Mouse (Mus musculus) CH12.LX (cell line): Measurements from ENCODE around the gene Dlg5. TPM values are rescaled to one million over a fixed set of nuclear protein-coding genes. Genes with fewer than 3 reads are reported as not detected.

Experiments
- DNase-seq: peaks from one replicate; pipeline ENCODE4 v3.0.0-alpha.2; 2013; ENCODE audit errors: extremely low read depth
- H3K27ac ChIP-seq: 2 replicates; pipeline ENCODE4 v1.5.1; 2012; ENCODE audit warnings: low read depth, mild to moderate bottlenecking, control low read depth, moderate library complexity; ENCODE audit not compliant: insufficient read depth
- H3K27me3 ChIP-seq: replicated peaks from 2 replicates; pipeline ENCODE3; 2012; ENCODE audit warnings: inconsistent platforms
- H3K36me3 ChIP-seq, 2 experiments: replicated peaks in 1 of 2; 2 replicates each; pipeline versions ENCODE3 to v1.6.1; 2012; ENCODE audit warnings: inconsistent platforms in 1 of 2, low read length in 1 of 2, mild to moderate bottlenecking in 1 of 2, mixed read lengths in 1 of 2, moderate library complexity in 1 of 2; ENCODE audit not compliant: control insufficient read depth in 1 of 2, insufficient read depth in 1 of 2
- H3K4me1 ChIP-seq, 2 experiments: 2 replicates each; pipeline ENCODE4 v1.6.1; 2012; ENCODE audit warnings: inconsistent platforms in 1 of 2, moderate library complexity in 1 of 2; ENCODE audit not compliant: insufficient read depth in 2 of 2, control insufficient read depth in 1 of 2
- H3K4me2 ChIP-seq: 2 replicates; pipeline ENCODE4 v1.6.1; 2012; ENCODE audit warnings: low read depth, mild to moderate bottlenecking, control low read depth; ENCODE audit not compliant: poor library complexity, insufficient read depth, severe bottlenecking
- H3K4me3 ChIP-seq, 3 experiments: fragments of 150-350 bp in 1 of 3; sonication (generic) in 1 of 3; replicated peaks in 1 of 3; 2 replicates each; pipeline versions ENCODE3 to v1.5.1; 2011 to 2012; ENCODE audit warnings: low read depth in 2 of 3, low read length in 2 of 3, mild to moderate bottlenecking in 2 of 3, moderate library complexity in 2 of 3, control low read depth in 1 of 3, improper control_type of control experiment in 1 of 3, inconsistent platforms in 1 of 3, mixed read lengths in 1 of 3; ENCODE audit not compliant: poor library complexity in 1 of 3
- H3K79me2 ChIP-seq: replicated peaks from 2 replicates; pipeline ENCODE4 v1.6.1; 2012; ENCODE audit warnings: mild to moderate bottlenecking, moderate library complexity; ENCODE audit not compliant: control insufficient read depth, poor library complexity, insufficient read depth, severe bottlenecking; ENCODE audit errors: extremely low read depth
- H3K9ac ChIP-seq: 2 replicates; pipeline ENCODE4 v1.6.1; 2012; ENCODE audit warnings: low read depth, mild to moderate bottlenecking, control low read depth, moderate library complexity; ENCODE audit not compliant: insufficient read depth
- H3K9me3 ChIP-seq: replicated peaks from 2 replicates; pipeline ENCODE3; 2012; ENCODE audit warnings: low read length, inconsistent platforms, mixed read lengths
- BHLHE40 ChIP-seq: IDR thresholded peaks from 2 replicates; pipeline ENCODE4 v1.6.1; 2011; ENCODE audit warnings: mild to moderate bottlenecking, low read depth, low read length, improper control_type of control experiment
- CHD2 ChIP-seq: IDR thresholded peaks from 2 replicates; pipeline ENCODE4 v1.6.1; 2011; ENCODE audit warnings: low read length, improper control_type of control experiment
- CTCF ChIP-seq, 2 experiments: IDR thresholded peaks in 1 of 2; conservative IDR thresholded peaks in 1 of 2; 2 replicates each; pipeline ENCODE4 v1.5.1; 2011 to 2012; ENCODE audit warnings: low read depth in 2 of 2, low read length in 2 of 2, improper control_type of control experiment in 1 of 2, inconsistent platforms in 1 of 2, mild to moderate bottlenecking in 1 of 2, moderate library complexity in 1 of 2
- E2F4 ChIP-seq: IDR thresholded peaks from 2 replicates; pipeline ENCODE4 v1.6.1; 2011; ENCODE audit warnings: low read depth, low read length, improper control_type of control experiment; ENCODE audit not compliant: insufficient replicate concordance
- EP300 ChIP-seq: IDR thresholded peaks from 2 replicates; pipeline ENCODE4 v1.6.1; 2011; ENCODE audit warnings: low read length, improper control_type of control experiment
- ETS1 ChIP-seq: conservative IDR thresholded peaks from 2 replicates; pipeline ENCODE4 v1.6.1; 2012; ENCODE audit warnings: low read depth, mild to moderate bottlenecking, inconsistent platforms, low read length, improper control_type of control experiment, moderate library complexity
- HCFC1 ChIP-seq: IDR thresholded peaks from 2 replicates; pipeline ENCODE4 v1.6.1; 2012; ENCODE audit warnings: low read depth, mild to moderate bottlenecking, inconsistent platforms, low read length, improper control_type of control experiment
- JUND ChIP-seq: conservative IDR thresholded peaks from 2 replicates; pipeline ENCODE4 v1.6.1; 2011; ENCODE audit warnings: low read depth, low read length, improper control_type of control experiment
- KAT2A ChIP-seq: IDR thresholded peaks from 2 replicates; pipeline ENCODE4 v1.6.1; 2012; ENCODE audit warnings: low read length, improper control_type of control experiment, inconsistent platforms; ENCODE audit not compliant: insufficient replicate concordance
- MAX ChIP-seq: IDR thresholded peaks from 2 replicates; pipeline ENCODE4 v1.6.1; 2011; ENCODE audit warnings: low read length, improper control_type of control experiment
- MAZ ChIP-seq: IDR thresholded peaks from 2 replicates; pipeline ENCODE4 v1.6.1; 2012; ENCODE audit warnings: low read depth, mild to moderate bottlenecking, inconsistent platforms, low read length, improper control_type of control experiment, moderate library complexity
- MXI1 ChIP-seq: IDR thresholded peaks from 2 replicates; pipeline ENCODE4 v1.6.1; 2011; ENCODE audit warnings: mild to moderate bottlenecking, low read depth, low read length, improper control_type of control experiment
- NELFE ChIP-seq: IDR thresholded peaks from 2 replicates; pipeline ENCODE4 v1.6.1; 2011; ENCODE audit warnings: low read depth, low read length, improper control_type of control experiment
- NRF1 ChIP-seq: IDR thresholded peaks from 2 replicates; pipeline ENCODE4 v1.6.1; 2014; ENCODE audit warnings: low read depth, mild to moderate bottlenecking, inconsistent platforms, low read length, improper control_type of control experiment, moderate library complexity
- POLR2A ChIP-seq: IDR thresholded peaks from 2 replicates; pipeline ENCODE4 v1.6.1; 2011; ENCODE audit warnings: low read depth, mild to moderate bottlenecking, improper control_type of control experiment, low read length
- POLR2AphosphoS2 ChIP-seq: IDR thresholded peaks from 2 replicates; pipeline ENCODE4 v1.6.1; 2011; ENCODE audit warnings: low read depth, low read length, improper control_type of control experiment
- RAD21 ChIP-seq: IDR thresholded peaks from 2 replicates; pipeline ENCODE4 v1.6.1; 2011; ENCODE audit warnings: low read depth, mild to moderate bottlenecking, low read length, improper control_type of control experiment, moderate library complexity
- RCOR1 ChIP-seq: conservative IDR thresholded peaks from 2 replicates; pipeline ENCODE4 v1.6.1; 2012; ENCODE audit warnings: low read depth, mild to moderate bottlenecking, inconsistent platforms, low read length, improper control_type of control experiment
- SIN3A ChIP-seq: IDR thresholded peaks from 2 replicates; pipeline ENCODE4 v1.6.1; 2012; ENCODE audit warnings: low read length, improper control_type of control experiment, inconsistent platforms
- TCF12 ChIP-seq: IDR thresholded peaks from 2 replicates; pipeline ENCODE4 v1.6.1; 2014; ENCODE audit warnings: low read depth, mild to moderate bottlenecking, inconsistent platforms, low read length, improper control_type of control experiment
- UBTF ChIP-seq: IDR thresholded peaks from 2 replicates; pipeline ENCODE4 v1.6.1; 2012; ENCODE audit warnings: low read depth, mild to moderate bottlenecking, inconsistent platforms, low read length, improper control_type of control experiment, moderate library complexity
- USF1 ChIP-seq: IDR thresholded peaks from 2 replicates; pipeline ENCODE4 v1.6.1; 2014; ENCODE audit warnings: low read depth, mild to moderate bottlenecking, inconsistent platforms, low read length, improper control_type of control experiment
- ZC3H11A ChIP-seq: IDR thresholded peaks from 2 replicates; pipeline ENCODE4 v1.6.1; 2012; ENCODE audit warnings: low read depth, mild to moderate bottlenecking, inconsistent platforms, low read length, improper control_type of control experiment
- ZKSCAN1 ChIP-seq: IDR thresholded peaks from 2 replicates; pipeline ENCODE4 v1.6.1; 2012; ENCODE audit warnings: low read depth, inconsistent platforms, low read length, improper control_type of control experiment, borderline replicate concordance
- ZNF384 ChIP-seq: IDR thresholded peaks from 2 replicates; pipeline ENCODE4 v1.6.1; 2012; ENCODE audit warnings: low read depth, low read length, improper control_type of control experiment, inconsistent platforms
- dilution Hi-C: fragments of 300-500 bp; cut with MboI; formaldehyde crosslinking; loops from 2 replicates; pipeline ENCODE4 v1.14.3; 2020; ENCODE audit warnings: low sequenced_read_pairs; ENCODE audit not compliant: extremely low pct_unique_long_range_greater_than_20kb, extremely low pct_ligation_motif_present
- in situ Hi-C: fragments of 300-500 bp; cut with MboI; formaldehyde crosslinking; loops from 3 replicates; pipeline ENCODE4 v1.14.3; 2019; ENCODE audit warnings: low sequenced_read_pairs, low pct_ligation_motif_present, low pct_unique_long_range_greater_than_20kb, mixed read lengths
- polyA plus RNA-seq: library from polyadenylated mRNA; unstranded; fragments of >175 nt; gene quantifications from 2 replicates; pipeline ENCODE4 v1.2.1, GENCODE M21; 2012; ENCODE audit warnings: low read depth; ENCODE audit not compliant: insufficient read length
- total RNA-seq, 2 experiments: library from RNA; depleted of rRNA; stranded (reverse); fragments of 300-350 nt in 1 of 2; fragments of >200 nt in 1 of 2; gene quantifications; 2 replicates each; pipeline ENCODE4 v1.2.3; 2012 to 2014

The Dlg5 gene
- total and polyA plus RNA-seq, 3 experiments: 0.07 to 0.76 TPM; not detected in 1

DNA sequence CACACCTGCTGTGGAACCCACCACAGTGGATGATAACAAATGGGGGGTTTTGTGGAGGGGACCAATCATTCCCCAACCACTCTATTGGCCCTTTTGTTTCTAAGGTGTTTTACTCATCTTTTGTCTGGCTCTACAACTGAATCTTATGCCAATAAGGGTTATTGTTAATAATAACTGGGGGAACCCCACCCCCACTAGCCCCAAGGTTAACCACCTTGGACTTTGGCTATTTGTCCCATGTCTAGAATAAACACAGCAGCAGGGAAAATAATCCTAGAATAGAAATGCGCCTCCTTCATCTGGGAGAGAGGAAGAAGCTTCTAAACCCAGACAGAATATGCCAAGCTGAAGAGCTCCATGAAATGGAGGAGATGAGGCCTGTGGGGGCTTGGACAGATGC, 151.1 kb downstream of the Dlg5 start:
- H3K4me1 ChIP-seq: no peaks in the 10 kb centered on the region
- H3K9ac ChIP-seq: no peak overlapping the region
- dilution Hi-C loops (no loop called here), in situ Hi-C loops (no loop called here)
- DNase-seq: no peak
- H3K36me3 ChIP-seq: no peaks in the 10 kb centered on the region
- H3K79me2 ChIP-seq: no peaks in the 10 kb centered on the region
- no peak overlapping the region for H3K4me2 ChIP-seq
- H3K27me3 ChIP-seq: no peaks in the 10 kb centered on the region
- H3K9me3 ChIP-seq: peaks cover 39% of the 10 kb centered on the region
- TF ChIP-seq NELFE: no peak
- no peak for TF ChIP-seq NRF1
- no peak for TF ChIP-seq ZKSCAN1
- TF ChIP-seq MXI1: no peak
- no peak for TF ChIP-seq RAD21
- no peak for TF ChIP-seq POLR2A
- no peak for TF ChIP-seq CHD2
- no peak for TF ChIP-seq MAZ
- TF ChIP-seq CTCF (conservative IDR thresholded peaks at IDR 0.05 in 1 of 2, IDR thresholded peaks at IDR 0.05 in 1 of 2; ENCODE audit: low read depth in 2 of 2, low read length in 2 of 2): no peak
- no peak for TF ChIP-seq BHLHE40
- no peak for TF ChIP-seq UBTF
- TF ChIP-seq TCF12: no peak
- no peak for TF ChIP-seq KAT2A
- TF ChIP-seq RCOR1: no peak
- TF ChIP-seq ETS1: no peak
- no peak for TF ChIP-seq JUND
- TF ChIP-seq MAX: no peak
- TF ChIP-seq ZC3H11A: no peak
- no peak for TF ChIP-seq ZNF384
- no peak for TF ChIP-seq POLR2AphosphoS2
- TF ChIP-seq, all 38 proteins: peak for 0
- H3K4me3 ChIP-seq: no peak overlapping the region
- H3K27ac ChIP-seq: no peak overlapping the region

DNA sequence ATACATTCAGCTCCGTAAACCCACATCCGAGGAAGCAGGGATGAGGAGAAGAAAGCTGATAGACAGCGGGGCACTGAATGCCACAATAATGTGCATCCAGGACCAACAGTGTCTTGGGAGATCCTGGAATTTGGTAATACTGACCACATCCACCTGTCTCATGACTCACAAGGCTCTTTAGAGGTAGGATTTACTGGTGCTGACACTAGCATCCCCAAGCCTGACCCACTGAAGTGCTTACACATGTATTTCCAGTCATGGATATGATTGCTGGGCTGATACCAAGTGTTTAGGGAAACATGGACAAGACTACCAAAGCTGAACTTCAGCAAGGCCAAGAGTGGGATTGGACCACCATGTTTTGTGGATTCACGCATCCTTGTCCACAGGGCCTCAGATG, 152.5 kb downstream of the Dlg5 start:
- dilution Hi-C loops: no loop called here
- in situ Hi-C loops: no loop called here

More for the DNA sequence above, 152.5 kb downstream of the Dlg5 start:
- no peaks in the 10 kb centered on the region for H3K27me3 ChIP-seq
- DNase-seq: no peak
- no peak overlapping the region for H3K4me2 ChIP-seq
- H3K4me1 ChIP-seq: no peaks in the 10 kb centered on the region
- no peak overlapping the region for H3K27ac ChIP-seq
- H3K9ac ChIP-seq: no peak overlapping the region
- peaks cover 38% of the 10 kb centered on the region for H3K9me3 ChIP-seq
- no peaks in the 10 kb centered on the region for H3K36me3 ChIP-seq
- H3K79me2 ChIP-seq: no peaks in the 10 kb centered on the region
- no peak overlapping the region for H3K4me3 ChIP-seq
- no peak for TF ChIP-seq SIN3A
- no peak for TF ChIP-seq EP300
- TF ChIP-seq HCFC1: no peak
- TF ChIP-seq JUND: no peak
- no peak for TF ChIP-seq USF1
- TF ChIP-seq NELFE: no peak
- TF ChIP-seq E2F4: no peak
